Comparison of ENCODE assay signal across 13 mouse cellular contexts in the genomic region with DNA sequence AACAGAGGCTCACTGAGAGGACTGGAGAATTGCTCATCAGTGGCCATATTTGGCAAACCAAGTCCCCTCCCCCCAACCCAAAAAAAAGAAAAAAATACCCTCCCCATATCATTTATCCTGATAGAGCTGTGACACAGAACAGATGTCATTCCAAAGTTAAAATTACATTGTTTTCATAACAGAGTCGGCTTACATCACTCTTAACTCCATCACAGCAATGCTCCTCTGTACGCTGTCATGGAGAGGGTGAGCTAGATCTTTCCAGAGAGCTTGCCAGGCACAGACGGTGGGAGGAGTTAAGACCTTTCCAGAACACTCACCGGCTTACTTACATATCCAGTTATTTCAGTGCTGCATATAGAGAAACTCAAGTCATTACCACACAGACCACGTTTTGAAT. TPM values are rescaled to one million over a fixed set of nuclear protein-coding genes. Genes with fewer than 3 reads are reported as not detected.
DNase-seq lines count a peak whose midpoint lies in the region; ATAC-seq and TF ChIP-seq lines count a peak whose summit lies in the region.
"Had no signal": no experiment of that assay in that cellular context is flagged by ENCODE, and none has a peak within 500 bp of the region (broad histone marks: within the 10 kb centered on the region; RNA-seq: fewer than 3 reads in every experiment).

No protein-coding gene starts in this region.

- no peak overlapping the region for H3K27ac ChIP-seq in intestine, embryonic 14.5 days (ENCODE audit: low read depth)
- H3K27ac ChIP-seq in intestine, postnatal 0 days (ENCODE audit: low read depth, low read length), result no peak overlapping the region
- H3K27ac ChIP-seq: embryonic facial prominence, embryonic 13.5 days had no signal

- TF ChIP-seq CTCF in intestine, postnatal 0 days (IDR thresholded peaks at IDR 0.05; ENCODE audit: low read depth), result no peak

- H3K9me3 ChIP-seq in intestine, embryonic 14.5 days (ENCODE audit: control insufficient read depth, low read length), result no peaks in the 10 kb centered on the region
- H3K9me3 ChIP-seq in intestine, postnatal 0 days (ENCODE audit: control insufficient read depth), result no peaks in the 10 kb centered on the region
- H3K9me3 ChIP-seq: embryonic facial prominence, embryonic 13.5 days had no signal

- no peak overlapping the region for H3K4me3 ChIP-seq in intestine, embryonic 14.5 days (ENCODE audit: low read depth, low read length)
- no peak overlapping the region for H3K4me3 ChIP-seq in intestine, postnatal 0 days (ENCODE audit: low read depth, low read length)
- H3K4me3 ChIP-seq: embryonic facial prominence, embryonic 13.5 days; megakaryocyte, embryonic 14.5 days had no signal

- peak; percentile 53; the same call in 1 of the 2 replicates for ATAC-seq in intestine, embryonic 14.5 days (replicated peaks; ENCODE audit: low FRiP score, low TSS enrichment, low read depth)
- ATAC-seq in intestine, postnatal 0 days, result no peak
- 0 out of 2 replicates have a peak, but pooled peaks have one; percentile 17 for ATAC-seq in megakaryocyte progenitor cell, adult 5-6 weeks (replicated peaks; ENCODE audit: poor library complexity)
- ATAC-seq: CD4-positive, CD25-positive, alpha-beta regulatory T cell, adult 4 months had no signal

- H3K9ac ChIP-seq in intestine, embryonic 14.5 days (ENCODE audit: low read length), result no peak overlapping the region
- no peak overlapping the region for H3K9ac ChIP-seq in intestine, postnatal 0 days (ENCODE audit: low read depth, low read length)
- H3K9ac ChIP-seq: embryonic facial prominence, embryonic 13.5 days had no signal

- DNase-seq in intestine, embryonic 14.5 days (ENCODE audit: low spot score), result no peak
- peak; percentile 11 for DNase-seq in fibroblast of lung, adult 2 months (ENCODE audit: low read depth)
- peak; percentile 51 to 54 for DNase-seq in heart, postnatal 36 days
- DNase-seq in right cerebral cortex, adult 18-20 months, result no peak
- no peak for DNase-seq in retina, postnatal 1 day
- DNase-seq in layer of hippocampus, postnatal 14 days (ENCODE audit: low spot score in 2 of 2), result no peak
- DNase-seq: thymus, postnatal 14 days had no signal

- H3K4me1 ChIP-seq in intestine, embryonic 14.5 days (replicated peaks; ENCODE audit: control insufficient read depth, insufficient read depth, low read length), result peaks cover 11% of the 10 kb centered on the region
- no peaks in the 10 kb centered on the region for H3K4me1 ChIP-seq in intestine, postnatal 0 days (replicated peaks; ENCODE audit: control insufficient read depth, insufficient read depth, low read length)
- H3K4me1 ChIP-seq: embryonic facial prominence, embryonic 13.5 days; megakaryocyte, embryonic 14.5 days had no signal

- 34% methylated on average over 5 of the region's 5 CpGs for WGBS in intestine, embryonic 14.5 days
- 59% methylated on average over 5 of the region's 5 CpGs for WGBS in intestine, postnatal 0 days

- no peaks in the 10 kb centered on the region for H3K36me3 ChIP-seq in intestine, embryonic 14.5 days (ENCODE audit: control insufficient read depth, insufficient read depth, low read length)
- no peaks in the 10 kb centered on the region for H3K36me3 ChIP-seq in intestine, postnatal 0 days (ENCODE audit: control insufficient read depth, insufficient read depth)
- H3K36me3 ChIP-seq: embryonic facial prominence, embryonic 13.5 days had no signal

- intact Hi-C loops in heart, postnatal 36 days (cut with DNase I), result no loop called here

- no peak overlapping the region for H3K4me2 ChIP-seq in intestine, embryonic 14.5 days (ENCODE audit: low read length)
- no peak overlapping the region for H3K4me2 ChIP-seq in intestine, postnatal 0 days (replicated peaks; ENCODE audit: low read depth)
- H3K4me2 ChIP-seq: embryonic facial prominence, embryonic 13.5 days had no signal

- H3K27me3 ChIP-seq in intestine, embryonic 14.5 days (replicated peaks; ENCODE audit: control insufficient read depth, insufficient read depth, low read length), result no peaks in the 10 kb centered on the region
- no peaks in the 10 kb centered on the region for H3K27me3 ChIP-seq in intestine, postnatal 0 days (replicated peaks; ENCODE audit: control insufficient read depth, insufficient read depth, low read length)
- H3K27me3 ChIP-seq: embryonic facial prominence, embryonic 13.5 days; megakaryocyte, embryonic 14.5 days had no signal

RNA-seq across cellular contexts. Expression of a gene that starts 27.4 kb away (rescaled TPM):
- polyA plus RNA-seq in intestine, embryonic 14.5 days (2014; fragmentation: Nextera tagmentation; extraction: Ambion mirVana), result not detected in 2 replicates
- not detected in 2 replicates for polyA plus RNA-seq in intestine, postnatal 0 days (2015; fragmentation: Nextera tagmentation; extraction: Ambion mirVana)
- total RNA-seq in heart, postnatal 36 days (2021), result not detected
- not detected in 2 replicates for total RNA-seq in megakaryocyte progenitor cell, adult 5-6 weeks (2015)
- not detected in 2 replicates for total RNA-seq in megakaryocyte progenitor cell, adult 5-6 weeks (2017)
- not detected for total RNA-seq in layer of hippocampus, postnatal 14 days (2021)
- polyA plus RNA-seq: CD4-positive, CD25-positive, alpha-beta regulatory T cell, adult 4 months; embryonic facial prominence, embryonic 13.5 days; neural tube, embryonic 11.5 days had no signal

Comparison
In these comparisons a context has a peak if more than half of its experiments do, and no peak if none do; other contexts are left out.
1. DNase-seq: peak in fibroblast of lung, adult 2 months (single experiment) and heart, postnatal 36 days (2 of 2); none in intestine, embryonic 14.5 days (single experiment), right cerebral cortex, adult 18-20 months (single experiment), retina, postnatal 1 day (single experiment) and layer of hippocampus, postnatal 14 days (0 of 2).